Mouse (Mus musculus): ENCODE data around the gene Fbxl5. TPM values are rescaled to one million over a fixed set of nuclear protein-coding genes. Genes with fewer than 3 reads are reported as not detected.

Gene Fbxl5
- polyA plus RNA-seq, 1 experiment from 2014 or later = 61.0 TPM

GRCm38 (mm10) chr5:43800700-43801099 is 20.7 kb downstream of the Fbxl5 start:
- no peak overlapping the region for H3K4me2 ChIP-seq (ENCODE audit: low read length)
- ATAC-seq (replicated peaks; ENCODE audit: low FRiP score, low read depth) (no peak), DNase-seq (ENCODE audit: low spot score) (no peak)
- WGBS = 67% methylated on average over 1 of the region's 1 CpGs
- no peaks in the 10 kb centered on the region for H3K9me3 ChIP-seq (replicated peaks; ENCODE audit: low read length)
- no peaks in the 10 kb centered on the region for H3K27me3 ChIP-seq (ENCODE audit: insufficient read depth, low read length)
- H3K36me3 ChIP-seq (ENCODE audit: insufficient read depth, low read length) = no peaks in the 10 kb centered on the region
- no peak for TF ChIP-seq CTCF (IDR thresholded peaks at IDR 0.05; ENCODE audit: low read depth)
- H3K4me1 ChIP-seq (replicated peaks; ENCODE audit: insufficient read depth, low read length) = no peaks in the 10 kb centered on the region
- H3K27ac ChIP-seq = no peak overlapping the region
- no peak overlapping the region for H3K9ac ChIP-seq (ENCODE audit: low read depth, low read length)
- H3K4me3 ChIP-seq (replicated peaks; ENCODE audit: low read depth, low read length) = no peak overlapping the region

GRCm38 (mm10) chr5:43799530-43799929 is 21.9 kb downstream of the Fbxl5 start:
- Histone ChIP-seq H3K9ac (ENCODE audit: low read depth, low read length) (no peak overlapping the region), H3K27me3 (ENCODE audit: insufficient read depth, low read length) (no peaks in the 10 kb centered on the region), H3K4me2 (ENCODE audit: low read length) (no peak overlapping the region), H3K27ac (no peak overlapping the region), H3K4me1 (replicated peaks; ENCODE audit: insufficient read depth, low read length) (no peaks in the 10 kb centered on the region), H3K4me3 (replicated peaks; ENCODE audit: low read depth, low read length) (no peak overlapping the region), H3K36me3 (ENCODE audit: insufficient read depth, low read length) (no peaks in the 10 kb centered on the region), H3K9me3 (replicated peaks; ENCODE audit: low read length) (no peaks in the 10 kb centered on the region)
- no peak for ATAC-seq (replicated peaks; ENCODE audit: low FRiP score, low read depth)
- TF ChIP-seq CTCF (IDR thresholded peaks at IDR 0.05; ENCODE audit: low read depth) = no peak
- WGBS = 71% methylated on average over 5 of the region's 5 CpGs
- no peak for DNase-seq (ENCODE audit: low spot score)

- no peak for DNase-seq (ENCODE audit: low spot score)
- no peak overlapping the region for H3K9ac ChIP-seq (ENCODE audit: low read depth, low read length)
- no peaks in the 10 kb centered on the region for H3K27me3 ChIP-seq (ENCODE audit: insufficient read depth, low read length)
- no peak overlapping the region for H3K4me3 ChIP-seq (replicated peaks; ENCODE audit: low read depth, low read length)
- WGBS = 92% methylated on average over 4 of the region's 5 CpGs
- no peaks in the 10 kb centered on the region for H3K4me1 ChIP-seq (replicated peaks; ENCODE audit: insufficient read depth, low read length)
- no peak for ATAC-seq (replicated peaks; ENCODE audit: low FRiP score, low read depth)
- H3K36me3 ChIP-seq (ENCODE audit: insufficient read depth, low read length) = no peaks in the 10 kb centered on the region
- TF ChIP-seq CTCF (IDR thresholded peaks at IDR 0.05; ENCODE audit: low read depth) = no peak
- no peaks in the 10 kb centered on the region for H3K9me3 ChIP-seq (replicated peaks; ENCODE audit: low read length)
- no peak overlapping the region for H3K27ac ChIP-seq
- H3K4me2 ChIP-seq (ENCODE audit: low read length) = no peak overlapping the region
Observed at GRCm38 (mm10) chr5:43792354-43792753, 29.1 kb downstream of the Fbxl5 start.

- WGBS = 74% methylated on average over 9 of the region's 9 CpGs
- no peak for TF ChIP-seq CTCF (IDR thresholded peaks at IDR 0.05; ENCODE audit: low read depth)
- no peak overlapping the region for H3K4me3 ChIP-seq (replicated peaks; ENCODE audit: low read depth, low read length)
- H3K36me3 ChIP-seq (ENCODE audit: insufficient read depth, low read length) = no peaks in the 10 kb centered on the region
- H3K4me1 ChIP-seq (replicated peaks; ENCODE audit: insufficient read depth, low read length) = no peaks in the 10 kb centered on the region
- H3K27ac ChIP-seq = no peak overlapping the region
- no peaks in the 10 kb centered on the region for H3K27me3 ChIP-seq (ENCODE audit: insufficient read depth, low read length)
- H3K9ac ChIP-seq (ENCODE audit: low read depth, low read length) = no peak overlapping the region
- H3K9me3 ChIP-seq (replicated peaks; ENCODE audit: low read length) = no peaks in the 10 kb centered on the region
- no peak overlapping the region for H3K4me2 ChIP-seq (ENCODE audit: low read length)
- no peak for ATAC-seq (replicated peaks; ENCODE audit: low FRiP score, low read depth)
- no peak for DNase-seq (ENCODE audit: low spot score)
Observed at GRCm38 (mm10) chr5:43787976-43788752, 33.3 kb downstream of the Fbxl5 start.

GRCm38 (mm10) chr5:43786607-43787006 is 34.8 kb downstream of the Fbxl5 start:
- no peak overlapping the region for H3K4me2 ChIP-seq (ENCODE audit: low read length)
- TF ChIP-seq CTCF (IDR thresholded peaks at IDR 0.05; ENCODE audit: low read depth) = no peak
- no peak for ATAC-seq (replicated peaks; ENCODE audit: low FRiP score, low read depth)
- WGBS = 83% methylated on average over 4 of the region's 4 CpGs
- no peaks in the 10 kb centered on the region for H3K27me3 ChIP-seq (ENCODE audit: insufficient read depth, low read length)
- H3K4me1 ChIP-seq (replicated peaks; ENCODE audit: insufficient read depth, low read length) = no peaks in the 10 kb centered on the region
- H3K9ac ChIP-seq (ENCODE audit: low read depth, low read length) = no peak overlapping the region
- no peak overlapping the region for H3K27ac ChIP-seq
- H3K36me3 ChIP-seq (ENCODE audit: insufficient read depth, low read length) = no peaks in the 10 kb centered on the region
- DNase-seq (ENCODE audit: low spot score) = no peak
- no peaks in the 10 kb centered on the region for H3K9me3 ChIP-seq (replicated peaks; ENCODE audit: low read length)
- H3K4me3 ChIP-seq (replicated peaks; ENCODE audit: low read depth, low read length) = no peak overlapping the region

GRCm38 (mm10) chr5:43783996-43784395 is 37.4 kb downstream of the Fbxl5 start:
- Histone ChIP-seq H3K4me2 (ENCODE audit: low read length) (no peak overlapping the region), H3K9ac (ENCODE audit: low read depth, low read length) (no peak overlapping the region), H3K4me3 (replicated peaks; ENCODE audit: low read depth, low read length) (no peak overlapping the region), H3K9me3 (replicated peaks; ENCODE audit: low read length) (no peaks in the 10 kb centered on the region), H3K4me1 (replicated peaks; ENCODE audit: insufficient read depth, low read length) (0 out of 2 replicates have a peak, but pooled peaks cover 10% of the 10 kb centered on the region), H3K27ac (no peak overlapping the region), H3K36me3 (ENCODE audit: insufficient read depth, low read length) (no peaks in the 10 kb centered on the region), H3K27me3 (ENCODE audit: insufficient read depth, low read length) (no peaks in the 10 kb centered on the region)
- ATAC-seq (replicated peaks; ENCODE audit: low FRiP score, low read depth) (no peak), DNase-seq (ENCODE audit: low spot score) (no peak)
- 88% methylated on average over 2 of the region's 2 CpGs for WGBS
- no peak for TF ChIP-seq CTCF (IDR thresholded peaks at IDR 0.05; ENCODE audit: low read depth)

All from kidney, postnatal 0 days (tissue).